Mouse (Mus musculus) hindbrain, embryonic 14.5 days (tissue): ENCODE measurements around the gene Gm10358. TPM values are rescaled to one million over a fixed set of nuclear protein-coding genes. Genes with fewer than 3 reads are reported as not detected.
"Not testable (repeated sequence)": the region's sequence is repeated elsewhere in the genome, so short reads cannot be mapped to it uniquely, and the experiment has no call there.

ENCODE experiments used
- ATAC-seq: fragments of 200-750 bp; cut with Nextera tagmentation; 2 replicates; pipeline ENCODE4 v1.8.0; 2017; ENCODE audit warnings: moderate number of reproducible peaks, mild to moderate bottlenecking, moderate TSS enrichment, moderate library complexity; ENCODE audit not compliant: low FRiP score
- DNase-seq: peaks from one replicate; pipeline ENCODE4 v3.0.0-alpha.2; 2015; ENCODE audit warnings: low spot score
- H3K27ac ChIP-seq: fragments of 300-500 bp; sonication (generic); 2 replicates; pipeline ENCODE4 v1.5.1; 2014; ENCODE audit warnings: mild to moderate bottlenecking, moderate library complexity
- H3K27me3 ChIP-seq: fragments of 300-500 bp; sonication (generic); 2 replicates; pipeline ENCODE4 v1.6.1; 2014; ENCODE audit warnings: mild to moderate bottlenecking, low read length, mixed read lengths; ENCODE audit not compliant: control insufficient read depth, insufficient read depth
- H3K36me3 ChIP-seq: fragments of 300-500 bp; sonication (generic); replicated peaks from 2 replicates; pipeline ENCODE4 v1.6.1; 2014; ENCODE audit not compliant: control insufficient read depth, insufficient read depth
- H3K4me1 ChIP-seq: fragments of 300-500 bp; sonication (generic); replicated peaks from 2 replicates; pipeline ENCODE4 v1.6.1; 2014; ENCODE audit warnings: antibody characterized with exemption, low read length, mixed read lengths; ENCODE audit not compliant: control insufficient read depth, insufficient read depth
- H3K4me2 ChIP-seq: fragments of 300-500 bp; sonication (generic); replicated peaks from 2 replicates; pipeline ENCODE4 v1.6.1; 2014; ENCODE audit warnings: mild to moderate bottlenecking, moderate library complexity
- H3K4me3 ChIP-seq: fragments of 300-500 bp; sonication (generic); replicated peaks from 2 replicates; pipeline ENCODE4 v1.5.1; 2014; ENCODE audit warnings: mild to moderate bottlenecking, low read length
- H3K9ac ChIP-seq: fragments of 300-500 bp; sonication (generic); 2 replicates; pipeline ENCODE4 v1.6.1; 2014
- H3K9me3 ChIP-seq: fragments of 300-500 bp; sonication (generic); 2 replicates; pipeline ENCODE4 v1.6.1; 2016; ENCODE audit warnings: low read length; ENCODE audit not compliant: control insufficient read depth
- WGBS: fragments of 180-500 bp; shearing (Covaris S2); extraction: QIAGEN DNeasy Blood & Tissue Kit; methylation state at CpG from one replicate; pipeline ENCODE4 v1.1.7; 2014; 5-methylcytosine and 5-hydroxymethylcytosine counted together
- polyA plus RNA-seq: library from polyadenylated mRNA; unstranded; fragments of >200 nt; fragmentation: Nextera tagmentation; extraction: Ambion mirVana; gene quantifications from 2 replicates; pipeline ENCODE4 v1.2.1, GENCODE M21; 2014

Gm10358 gene
- polyA plus RNA-seq = 0.16 and 0.17 TPM in 2 replicates

DNA sequence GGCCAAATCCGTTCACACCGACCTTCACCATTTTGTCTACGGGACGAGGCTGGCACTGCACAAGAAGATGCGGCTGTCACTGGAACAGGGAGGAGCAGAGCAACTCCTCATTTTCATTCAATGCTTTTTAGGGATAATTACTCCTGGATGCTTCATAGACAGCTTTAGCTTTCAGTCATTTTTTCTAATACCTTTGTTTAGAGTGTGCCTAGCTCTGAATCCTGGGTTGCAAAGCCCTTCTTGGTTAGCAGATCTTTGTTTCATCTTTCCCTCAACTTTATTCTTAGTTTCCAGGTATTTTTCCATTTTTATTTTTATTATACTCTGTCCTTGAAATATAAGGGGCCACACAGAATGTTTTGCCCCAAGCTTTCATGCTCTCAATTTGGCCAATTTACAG lies at the start of gene Gm10358:
Gm10358 (minus strand) TSS at position 101 of the 400 bp plus-strand sequence.
- DNase-seq = no peak
- WGBS = 98% methylated on average over 5 of the region's 5 CpGs

DNA sequence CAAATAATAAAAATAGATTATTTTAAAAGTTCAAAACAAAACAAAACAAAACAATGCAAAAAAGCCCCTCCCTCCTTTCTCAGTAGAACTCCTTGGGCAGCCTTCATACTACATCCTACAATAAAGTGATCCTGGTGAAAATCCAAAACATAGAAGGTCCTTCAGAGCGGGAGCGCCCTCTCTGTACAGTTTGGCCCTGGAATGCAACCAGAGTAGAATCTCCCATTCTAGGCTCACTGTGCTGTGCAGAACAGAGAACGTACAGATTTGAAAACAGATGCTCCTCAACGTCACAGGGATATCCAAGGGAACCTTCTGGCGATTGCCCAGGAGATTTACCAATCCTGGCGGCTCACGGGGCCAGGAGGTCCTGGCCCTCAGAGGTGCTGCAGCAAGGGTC lies 42.0 kb upstream of the Gm10358 start, which contains the start of gene Iqcm:
Iqcm (plus strand) TSS at position 301 of the 400 bp plus-strand sequence.
- Histone ChIP-seq H3K4me2 (no peak within 1 kb of the TSS), H3K27me3 (no peaks in the 10 kb centered on the region), H3K9me3 (no peaks in the 10 kb centered on the region), H3K4me3 (no peak within 1 kb of the TSS), H3K4me1 (no peaks in the 10 kb centered on the region), H3K36me3 (no peaks in the 10 kb centered on the region), H3K9ac (no peak within 1 kb of the TSS), H3K27ac (no peak within 1 kb of the TSS)
- DNase-seq (no peak), ATAC-seq (no peak)
- 93% methylated on average over 7 of the region's 7 CpGs for WGBS

More for the DNA sequence above, at the start of gene Gm10358:
- Histone ChIP-seq H3K9ac (no peak within 1 kb of the TSS), H3K4me1 (no peaks in the 10 kb centered on the region), H3K27me3 (no peaks in the 10 kb centered on the region), H3K9me3 (no peaks in the 10 kb centered on the region), H3K36me3 (no peaks in the 10 kb centered on the region), H3K4me2 (no peak within 1 kb of the TSS), H3K4me3 (no peak within 1 kb of the TSS), H3K27ac (no peak within 1 kb of the TSS)
- no peak for ATAC-seq

DNA sequence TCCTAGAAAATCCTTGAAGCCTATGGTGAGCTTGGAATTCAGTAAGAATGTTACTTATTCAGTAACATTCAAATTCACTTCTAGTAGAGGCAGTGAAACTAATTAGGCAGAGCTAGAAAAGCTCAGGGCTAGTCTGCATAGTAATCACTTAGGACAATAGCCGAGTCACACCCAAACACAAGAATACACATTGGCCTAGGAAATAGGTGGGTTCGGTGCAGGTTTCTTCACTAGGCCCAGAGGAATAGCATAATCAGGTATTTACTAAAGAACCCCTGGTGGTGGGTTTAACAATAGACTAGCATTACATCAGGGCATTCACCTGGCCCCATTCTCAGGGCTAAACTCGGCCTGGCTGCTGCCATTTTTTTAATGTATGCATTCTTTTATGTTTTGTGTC lies 9.3 kb upstream of the Gm10358 start:
- H3K36me3 ChIP-seq, H3K27ac ChIP-seq, H3K4me1 ChIP-seq: not testable (repeated sequence)

DNA sequence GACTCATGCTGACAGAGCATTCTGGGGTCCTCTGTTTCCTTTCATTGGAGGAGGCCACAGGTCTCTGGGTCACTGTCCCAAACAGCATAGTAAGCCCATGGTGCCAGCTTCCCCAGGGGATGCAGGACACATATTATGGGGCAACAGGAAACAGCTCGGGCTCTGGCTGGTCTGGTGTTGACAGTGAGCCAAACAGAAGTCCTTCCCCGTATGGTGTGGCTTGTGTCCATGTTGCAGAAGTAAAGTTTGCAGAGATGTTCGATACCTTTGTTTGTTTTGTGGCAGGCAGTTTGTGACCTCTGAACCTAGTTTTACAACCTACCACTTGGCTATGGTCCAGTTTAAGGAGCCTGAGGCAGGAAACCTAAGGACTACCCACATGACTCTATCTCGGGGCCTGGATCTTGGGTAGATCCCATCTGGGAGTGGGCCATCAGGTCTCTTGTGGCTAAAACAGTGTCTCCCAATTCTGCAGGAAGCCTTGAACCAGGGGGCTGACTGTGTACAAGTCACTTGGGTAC lies 21.6 kb downstream of the Gm10358 start:
- H3K27ac ChIP-seq = no peak overlapping the region
- no peak overlapping the region for H3K4me2 ChIP-seq
- 92% methylated on average over 4 of the region's 4 CpGs for WGBS
- H3K4me1 ChIP-seq = no peaks in the 10 kb centered on the region
- DNase-seq = no peak
- H3K4me3 ChIP-seq = no peak overlapping the region
- no peaks in the 10 kb centered on the region for H3K27me3 ChIP-seq
- ATAC-seq = no peak
- H3K9ac ChIP-seq = no peak overlapping the region
- H3K36me3 ChIP-seq = no peaks in the 10 kb centered on the region
- no peaks in the 10 kb centered on the region for H3K9me3 ChIP-seq

More for the DNA sequence above, 9.3 kb upstream of the Gm10358 start:
- H3K9ac ChIP-seq, H3K4me2 ChIP-seq, H3K4me3 ChIP-seq, DNase-seq, H3K27me3 ChIP-seq, H3K9me3 ChIP-seq, ATAC-seq: not testable (repeated sequence)
- 82% methylated on average over 3 of the region's 3 CpGs for WGBS

DNA sequence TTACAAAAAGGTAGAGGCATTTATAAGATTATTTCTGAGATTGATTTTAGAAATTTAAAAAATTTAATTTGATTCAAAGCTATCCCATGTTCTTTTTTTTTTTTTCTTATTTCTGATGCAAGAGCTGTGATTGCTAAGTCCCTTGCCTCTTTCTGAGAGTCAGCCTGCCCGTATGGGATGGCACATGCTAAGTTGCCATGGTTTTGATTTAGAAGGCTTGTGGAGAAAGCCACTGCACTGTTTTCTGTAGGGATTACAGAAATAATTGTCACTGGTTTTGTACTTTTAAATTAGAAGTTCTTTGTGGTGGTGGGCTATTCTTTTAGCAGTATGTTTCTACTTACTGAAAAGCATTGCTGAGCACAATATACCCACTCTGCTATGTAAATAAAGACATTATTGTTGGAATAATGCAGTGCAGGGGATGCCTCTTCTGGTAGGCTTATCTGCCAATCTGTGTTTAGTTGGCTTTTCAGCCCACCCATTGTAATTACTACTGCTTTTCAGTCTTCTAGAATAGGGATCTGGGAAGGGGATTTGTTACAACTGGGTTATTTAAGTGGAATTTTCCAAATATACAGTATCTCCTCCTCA lies 30.8 kb downstream of the Gm10358 start:
- Histone ChIP-seq H3K27ac (no peak overlapping the region), H3K36me3 (no peaks in the 10 kb centered on the region), H3K27me3 (no peaks in the 10 kb centered on the region), H3K9ac (no peak overlapping the region), H3K9me3 (no peaks in the 10 kb centered on the region), H3K4me1 (no peaks in the 10 kb centered on the region), H3K4me3 (no peak overlapping the region), H3K4me2 (no peak overlapping the region)
- ATAC-seq (no peak), DNase-seq (no peak)
- WGBS = 29% methylated on average over 1 of the region's 1 CpGs

DNA sequence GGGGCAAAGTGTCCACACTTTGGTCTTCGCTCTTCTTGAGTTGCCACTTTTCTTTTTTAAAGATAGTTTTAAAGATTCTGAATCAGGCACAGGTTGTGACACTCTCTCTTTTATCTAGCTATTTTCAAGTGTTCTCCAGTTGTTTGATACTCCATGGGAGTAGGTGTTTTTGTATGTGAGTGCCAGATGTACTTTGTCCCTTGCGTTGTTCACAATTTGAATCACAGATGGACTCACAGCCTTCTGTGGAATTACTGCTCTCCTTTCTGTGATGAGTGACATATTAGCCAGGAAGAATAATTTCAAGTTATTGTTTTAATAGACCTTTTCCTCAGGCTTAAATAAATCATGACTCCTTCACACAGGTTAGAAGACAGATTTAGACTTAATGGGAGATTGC lies 34.4 kb downstream of the Gm10358 start:
- Histone ChIP-seq H3K4me3 (no peak overlapping the region), H3K36me3 (no peaks in the 10 kb centered on the region), H3K27ac (no peak overlapping the region), H3K27me3 (no peaks in the 10 kb centered on the region), H3K4me1 (no peaks in the 10 kb centered on the region), H3K4me2 (no peak overlapping the region), H3K9me3 (no peaks in the 10 kb centered on the region), H3K9ac (no peak overlapping the region)
- no peak for DNase-seq
- 93% methylated on average over 2 of the region's 2 CpGs for WGBS
- no peak for ATAC-seq

Other genes with a start within 250 kb of the Gm10358 start
- 4.6 TPM in 2 replicates for gene Rasd2, start 192.6 kb downstream of the Gm10358 start, polyA plus RNA-seq
- not detected in 2 replicates for gene Iqcm, start 42.1 kb upstream of the Gm10358 start, polyA plus RNA-seq